Mouse (Mus musculus): Measurements from ENCODE around the gene Eif4g2.

DNA sequence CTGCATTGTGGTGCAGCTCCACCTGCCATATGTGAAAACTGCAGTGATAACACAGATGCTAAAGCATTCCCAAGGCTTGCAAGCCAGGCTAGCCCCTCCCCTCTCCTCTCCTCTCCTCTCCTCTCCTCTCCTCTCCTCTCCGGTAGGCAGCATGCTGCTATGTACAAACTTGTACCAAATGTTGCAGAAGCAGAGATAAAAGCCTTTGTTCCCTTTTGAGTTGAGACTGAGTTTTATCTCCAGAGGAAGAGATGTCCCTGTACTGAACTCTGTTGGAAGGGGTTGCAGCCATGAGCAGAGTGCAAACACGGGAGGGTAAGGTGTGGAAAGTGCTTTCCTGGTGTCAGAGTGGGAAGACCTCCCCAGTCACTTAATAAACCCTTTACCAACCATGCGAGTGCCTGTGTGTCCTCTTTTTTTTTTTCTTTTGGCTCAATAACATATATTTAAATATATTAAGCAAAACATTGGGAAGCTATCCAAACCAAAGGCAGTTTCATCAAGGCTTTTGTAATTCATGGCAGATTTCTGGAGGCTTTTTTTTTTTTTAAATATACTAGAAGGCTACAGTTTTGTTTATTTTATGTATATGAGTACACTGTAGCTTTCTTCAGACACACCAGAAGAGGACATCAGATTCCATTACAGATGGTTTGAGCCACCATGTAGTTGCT is 26.7 kb downstream of the Eif4g2 start:
- TF ChIP-seq POLR2A (IDR thresholded peaks at IDR 0.05; ENCODE audit: extremely low read depth, insufficient read depth, low read length) (no peak), CTCF (IDR thresholded peaks at IDR 0.05; ENCODE audit: extremely low read depth, insufficient read depth, low read length) (no peak)

All from cortical plate, adult 2 months (tissue).